Mouse (Mus musculus): ENCODE results near the gene Stc2. TPM values are rescaled to one million over a fixed set of nuclear protein-coding genes. Genes with fewer than 3 reads are reported as not detected.

The Stc2 gene
- polyA plus RNA-seq, 1 experiment = 2.1 TPM

GRCm38 (mm10) chr11:31361047-31361446 lies 8.8 kb downstream of the Stc2 start:
- H3K4me1 ChIP-seq (replicated peaks; ENCODE audit: control insufficient read depth, insufficient read depth, low read length) = no peaks in the 10 kb centered on the region
- no peaks in the 10 kb centered on the region for H3K36me3 ChIP-seq (ENCODE audit: control insufficient read depth, insufficient read depth, low read length)
- DNase-seq = no peak
- no peak overlapping the region for H3K27ac ChIP-seq (ENCODE audit: control insufficient read depth, insufficient read depth, low read length)
- WGBS = 86% methylated on average over 4 of the region's 4 CpGs
- H3K27me3 ChIP-seq (ENCODE audit: control insufficient read depth, insufficient read depth, low read length) = no peaks in the 10 kb centered on the region
- no peak overlapping the region for H3K4me3 ChIP-seq (ENCODE audit: control insufficient read depth, insufficient read depth, low read length)
- no peak for TF ChIP-seq CTCF (IDR thresholded peaks at IDR 0.05; ENCODE audit: borderline replicate concordance, control insufficient read depth, extremely low read depth, insufficient read depth, low read length, poor library complexity)
- TF ChIP-seq POLR2A (IDR thresholded peaks at IDR 0.05; ENCODE audit: control insufficient read depth, extremely low read depth, insufficient read depth, low read length, poor library complexity) = no peak

GRCm38 (mm10) chr11:31359283-31359902 lies 10.5 kb downstream of the Stc2 start:
- H3K36me3 ChIP-seq (ENCODE audit: control insufficient read depth, insufficient read depth, low read length) = no peaks in the 10 kb centered on the region
- no peaks in the 10 kb centered on the region for H3K27me3 ChIP-seq (ENCODE audit: control insufficient read depth, insufficient read depth, low read length)
- no peak for DNase-seq
- no peak overlapping the region for H3K27ac ChIP-seq (ENCODE audit: control insufficient read depth, insufficient read depth, low read length)
- H3K4me1 ChIP-seq (replicated peaks; ENCODE audit: control insufficient read depth, insufficient read depth, low read length) = no peaks in the 10 kb centered on the region
- WGBS = 79% methylated on average over 6 of the region's 6 CpGs
- TF ChIP-seq CTCF (IDR thresholded peaks at IDR 0.05; ENCODE audit: borderline replicate concordance, control insufficient read depth, extremely low read depth, insufficient read depth, low read length, poor library complexity) = no peak
- TF ChIP-seq POLR2A (IDR thresholded peaks at IDR 0.05; ENCODE audit: control insufficient read depth, extremely low read depth, insufficient read depth, low read length, poor library complexity) = no peak
- H3K4me3 ChIP-seq (ENCODE audit: control insufficient read depth, insufficient read depth, low read length) = no peak overlapping the region

GRCm38 (mm10) chr11:31358453-31358852 lies 11.4 kb downstream of the Stc2 start:
- no peaks in the 10 kb centered on the region for H3K4me1 ChIP-seq (replicated peaks; ENCODE audit: control insufficient read depth, insufficient read depth, low read length)
- no peak overlapping the region for H3K4me3 ChIP-seq (ENCODE audit: control insufficient read depth, insufficient read depth, low read length)
- H3K27ac ChIP-seq (ENCODE audit: control insufficient read depth, insufficient read depth, low read length) = no peak overlapping the region
- DNase-seq = no peak
- no peaks in the 10 kb centered on the region for H3K27me3 ChIP-seq (ENCODE audit: control insufficient read depth, insufficient read depth, low read length)
- WGBS = 82% methylated on average over 5 of the region's 5 CpGs
- TF ChIP-seq POLR2A (IDR thresholded peaks at IDR 0.05; ENCODE audit: control insufficient read depth, extremely low read depth, insufficient read depth, low read length, poor library complexity) (no peak), CTCF (IDR thresholded peaks at IDR 0.05; ENCODE audit: borderline replicate concordance, control insufficient read depth, extremely low read depth, insufficient read depth, low read length, poor library complexity) (no peak)
- H3K36me3 ChIP-seq (ENCODE audit: control insufficient read depth, insufficient read depth, low read length) = no peaks in the 10 kb centered on the region

GRCm38 (mm10) chr11:31356866-31357265 lies 13.0 kb downstream of the Stc2 start:
- no peak for DNase-seq
- no peak for TF ChIP-seq CTCF (IDR thresholded peaks at IDR 0.05; ENCODE audit: borderline replicate concordance, control insufficient read depth, extremely low read depth, insufficient read depth, low read length, poor library complexity)
- no peak for TF ChIP-seq POLR2A (IDR thresholded peaks at IDR 0.05; ENCODE audit: control insufficient read depth, extremely low read depth, insufficient read depth, low read length, poor library complexity)
- H3K4me1 ChIP-seq (replicated peaks; ENCODE audit: control insufficient read depth, insufficient read depth, low read length) = no peaks in the 10 kb centered on the region
- no peaks in the 10 kb centered on the region for H3K27me3 ChIP-seq (ENCODE audit: control insufficient read depth, insufficient read depth, low read length)
- no peak overlapping the region for H3K27ac ChIP-seq (ENCODE audit: control insufficient read depth, insufficient read depth, low read length)
- no peaks in the 10 kb centered on the region for H3K36me3 ChIP-seq (ENCODE audit: control insufficient read depth, insufficient read depth, low read length)
- H3K4me3 ChIP-seq (ENCODE audit: control insufficient read depth, insufficient read depth, low read length) = no peak overlapping the region

DNA sequence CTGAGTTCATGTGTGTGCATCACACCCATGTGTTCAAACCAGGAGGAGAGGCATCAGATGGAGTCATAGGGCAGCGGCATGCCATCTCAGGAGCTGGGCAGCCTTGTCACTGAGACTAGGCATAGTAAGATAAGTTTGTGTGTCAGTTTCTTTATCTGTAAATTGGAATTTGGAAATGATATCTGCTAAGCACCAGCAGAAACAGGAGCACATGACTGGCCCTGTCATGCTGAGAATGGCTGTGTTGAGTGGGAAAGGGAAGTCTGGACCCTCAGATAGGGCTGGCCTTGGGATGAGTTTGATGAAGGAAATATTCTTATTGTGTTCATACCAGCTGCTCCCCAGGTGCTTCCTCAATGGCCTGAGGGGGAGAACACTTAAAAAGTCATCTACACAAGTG lies 14.1 kb downstream of the Stc2 start:
- TF ChIP-seq CTCF (IDR thresholded peaks at IDR 0.05; ENCODE audit: borderline replicate concordance, control insufficient read depth, extremely low read depth, insufficient read depth, low read length, poor library complexity) (no peak), POLR2A (IDR thresholded peaks at IDR 0.05; ENCODE audit: control insufficient read depth, extremely low read depth, insufficient read depth, low read length, poor library complexity) (no peak)
- 97% methylated on average over 1 of the region's 1 CpGs for WGBS
- Histone ChIP-seq H3K27me3 (ENCODE audit: control insufficient read depth, insufficient read depth, low read length) (no peaks in the 10 kb centered on the region), H3K27ac (ENCODE audit: control insufficient read depth, insufficient read depth, low read length) (no peak overlapping the region), H3K4me3 (ENCODE audit: control insufficient read depth, insufficient read depth, low read length) (no peak overlapping the region), H3K4me1 (replicated peaks; ENCODE audit: control insufficient read depth, insufficient read depth, low read length) (no peaks in the 10 kb centered on the region), H3K36me3 (ENCODE audit: control insufficient read depth, insufficient read depth, low read length) (no peaks in the 10 kb centered on the region)
- no peak for DNase-seq

DNA sequence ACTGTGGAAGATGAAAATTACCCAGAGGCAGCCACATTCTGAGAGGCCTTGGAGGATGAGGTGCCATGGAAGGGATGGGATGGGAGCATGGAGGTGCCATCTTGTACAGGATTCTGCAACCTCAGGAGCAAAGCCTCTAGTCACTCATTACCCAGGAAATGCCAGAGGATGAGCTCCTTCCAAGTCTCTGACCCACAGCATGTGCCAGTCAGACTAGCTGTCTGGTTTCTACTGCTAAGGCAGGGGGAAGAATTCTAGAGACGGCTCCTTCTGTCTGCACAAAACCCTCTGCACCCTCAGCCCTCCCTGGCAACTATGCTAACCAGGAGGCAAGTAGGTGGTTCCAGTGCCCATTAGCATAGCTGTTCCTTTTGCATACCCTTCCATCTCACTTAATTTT lies 15.4 kb downstream of the Stc2 start:
- H3K27me3 ChIP-seq (ENCODE audit: control insufficient read depth, insufficient read depth, low read length) = no peaks in the 10 kb centered on the region
- no peak for TF ChIP-seq POLR2A (IDR thresholded peaks at IDR 0.05; ENCODE audit: control insufficient read depth, extremely low read depth, insufficient read depth, low read length, poor library complexity)
- TF ChIP-seq CTCF (IDR thresholded peaks at IDR 0.05; ENCODE audit: borderline replicate concordance, control insufficient read depth, extremely low read depth, insufficient read depth, low read length, poor library complexity) = no peak
- H3K4me1 ChIP-seq (replicated peaks; ENCODE audit: control insufficient read depth, insufficient read depth, low read length) = no peaks in the 10 kb centered on the region
- WGBS = 91% methylated on average over 1 of the region's 1 CpGs
- no peak overlapping the region for H3K27ac ChIP-seq (ENCODE audit: control insufficient read depth, insufficient read depth, low read length)
- H3K4me3 ChIP-seq (ENCODE audit: control insufficient read depth, insufficient read depth, low read length) = no peak overlapping the region
- H3K36me3 ChIP-seq (ENCODE audit: control insufficient read depth, insufficient read depth, low read length) = no peaks in the 10 kb centered on the region
- no peak for DNase-seq

Other genes starting within 250 kb of the Stc2 start
- gene Gm17332, start 187.6 kb downstream of the Stc2 start, polyA plus RNA-seq (2012; rRNA removed) = not detected in 2 replicates

Data from thymus, adult 2 months (tissue).